Mouse (Mus musculus) heart, adult 2 months (tissue): ENCODE data around the gene Mta1.
A peak's percentile ranks its signal among the peaks of the same experiment; 100 is the strongest.

Source experiments
- CTCF ChIP-seq: fragments of 200-600 bp; IDR thresholded peaks from 2 replicates; pipeline ENCODE4 v1.8.1; 2022; ENCODE audit warnings: antibody characterized with exemption, mild to moderate bottlenecking, moderate library complexity
- EP300 ChIP-seq: fragments of 200-500 bp; IDR thresholded peaks from 2 replicates; pipeline ENCODE4 v1.6.1; 2011; ENCODE audit warnings: low read depth, low read length, control low read depth; ENCODE audit not compliant: insufficient read depth
- POLR2A ChIP-seq: fragments of 200-500 bp; IDR thresholded peaks from 2 replicates; pipeline ENCODE4 v1.6.1; 2011; ENCODE audit warnings: mild to moderate bottlenecking, low read depth, low read length, control low read depth; ENCODE audit not compliant: insufficient read depth

GRCm38 (mm10) chr12:113102461-113102860 is 4.4 kb downstream of the Mta1 start:
- TF ChIP-seq CTCF (peak; percentile 80), POLR2A (no peak), EP300 (no peak)
